Mouse (Mus musculus) midbrain, postnatal 0 days (tissue): ENCODE results near the gene Ano9. TPM values are rescaled to one million over a fixed set of nuclear protein-coding genes. Genes with fewer than 3 reads are reported as not detected.

ENCODE experiments used
- ATAC-seq: fragments of 200-750 bp; cut with Nextera tagmentation; 2 replicates; pipeline ENCODE4 v1.8.0; 2017; ENCODE audit warnings: moderate number of reproducible peaks, mild to moderate bottlenecking, moderate TSS enrichment, moderate library complexity; ENCODE audit not compliant: low FRiP score
- DNase-seq: peaks from one replicate; pipeline ENCODE4 v3.0.0-alpha.2; 2015; ENCODE audit warnings: low spot score
- H3K27ac ChIP-seq: fragments of 300-500 bp; sonication (generic); 2 replicates; pipeline ENCODE4 v1.5.1; 2014; ENCODE audit warnings: low read depth, mild to moderate bottlenecking, low read length, mixed read lengths
- H3K27me3 ChIP-seq: fragments of 300-500 bp; sonication (generic); 2 replicates; pipeline ENCODE4 v1.6.1; 2014; ENCODE audit warnings: low read length, control low read depth, mixed read lengths; ENCODE audit not compliant: insufficient read depth
- H3K36me3 ChIP-seq: fragments of 300-500 bp; sonication (generic); 2 replicates; pipeline ENCODE4 v1.6.1; 2014; ENCODE audit warnings: low read length, control low read depth, mixed read lengths; ENCODE audit not compliant: insufficient read depth
- H3K4me1 ChIP-seq: fragments of 300-500 bp; sonication (generic); 2 replicates; pipeline ENCODE4 v1.6.1; 2014; ENCODE audit warnings: mild to moderate bottlenecking, control low read depth, antibody characterized with exemption, low read length, mixed read lengths; ENCODE audit not compliant: insufficient read depth
- H3K4me2 ChIP-seq: fragments of 300-500 bp; sonication (generic); 2 replicates; pipeline ENCODE4 v1.6.1; 2014; ENCODE audit warnings: low read depth, mild to moderate bottlenecking, low read length, mixed read lengths; ENCODE audit not compliant: poor library complexity, severe bottlenecking
- H3K4me3 ChIP-seq: fragments of 300-500 bp; sonication (generic); 2 replicates; pipeline ENCODE4 v1.5.1; 2014; ENCODE audit warnings: low read depth, mild to moderate bottlenecking, low read length, moderate library complexity
- H3K9ac ChIP-seq: fragments of 300-500 bp; sonication (generic); replicated peaks from 2 replicates; pipeline ENCODE4 v1.6.1; 2014; ENCODE audit warnings: mild to moderate bottlenecking, low read length, moderate library complexity, mixed read lengths; ENCODE audit not compliant: poor library complexity, severe bottlenecking
- H3K9me3 ChIP-seq: fragments of 300-500 bp; sonication (generic); 2 replicates; pipeline ENCODE4 v1.6.1; 2016; ENCODE audit warnings: low read length, control low read depth
- CTCF ChIP-seq: IDR thresholded peaks from 2 replicates; pipeline ENCODE4 v1.5.1; 2016; ENCODE audit warnings: antibody characterized with exemption, mild to moderate bottlenecking
- WGBS: fragments of 180-500 bp; shearing (Covaris S2); extraction: QIAGEN DNeasy Blood & Tissue Kit; methylation state at CpG from one replicate; pipeline ENCODE4 v1.1.7; 2014; 5-methylcytosine and 5-hydroxymethylcytosine counted together
- polyA plus RNA-seq: library from polyadenylated mRNA; unstranded; fragments of >200 nt; fragmentation: Nextera tagmentation; extraction: Ambion mirVana; gene quantifications from 2 replicates; pipeline ENCODE4 v1.2.1, GENCODE M21; 2015
- total RNA-seq: library from RNA; depleted of rRNA; stranded (reverse); fragments of >200 nt; gene quantifications from 2 replicates; pipeline ENCODE4 v1.2.3, GENCODE M21; 2014; rRNA removed

Gene Ano9
- 0.33 and 1.1 TPM in 2 replicates for total RNA-seq
- 0.50 and 0.72 TPM in 2 replicates for polyA plus RNA-seq

GRCm38 (mm10) chr7:141117636-141118035 is at the start of gene Ano9:
Gene Ano9, minus strand, starts transcription at chr7:141117806.
- no peak for DNase-seq
- Histone ChIP-seq H3K9ac (no peak within 1 kb of the TSS), H3K4me2 (no peak within 1 kb of the TSS), H3K27me3 (no peaks in the 10 kb centered on the region), H3K27ac (no peak within 1 kb of the TSS), H3K9me3 (no peaks in the 10 kb centered on the region), H3K36me3 (no peaks in the 10 kb centered on the region), H3K4me1 (no peaks in the 10 kb centered on the region), H3K4me3 (no peak within 1 kb of the TSS)
- WGBS = 12% methylated on average over 9 of the region's 9 CpGs
- no peak for ATAC-seq
- no peak for TF ChIP-seq CTCF

- TF ChIP-seq CTCF = no peak
- no peak for ATAC-seq
Measured at GRCm38 (mm10) chr7:141164850-141165249, 47.2 kb upstream of the Ano9 start.

GRCm38 (mm10) chr7:141164397-141164796 is 46.8 kb upstream of the Ano9 start:
- TF ChIP-seq CTCF = no peak
- H3K4me2 ChIP-seq = no peak overlapping the region
- DNase-seq = no peak
- H3K27me3 ChIP-seq = no peaks in the 10 kb centered on the region
- H3K4me3 ChIP-seq = no peak overlapping the region
- no peaks in the 10 kb centered on the region for H3K9me3 ChIP-seq
- no peaks in the 10 kb centered on the region for H3K4me1 ChIP-seq
- no peak overlapping the region for H3K27ac ChIP-seq
- H3K9ac ChIP-seq = no peak overlapping the region
- H3K36me3 ChIP-seq = peaks cover 18% of the 10 kb centered on the region
- ATAC-seq = no peak
- 93% methylated on average over 7 of the region's 7 CpGs for WGBS

More at GRCm38 (mm10) chr7:141164850-141165249, 47.2 kb upstream of the Ano9 start:
- Histone ChIP-seq H3K9me3 (no peaks in the 10 kb centered on the region), H3K27ac (no peak overlapping the region), H3K36me3 (peaks cover 18% of the 10 kb centered on the region), H3K4me1 (no peaks in the 10 kb centered on the region), H3K4me3 (no peak overlapping the region), H3K9ac (no peak overlapping the region), H3K27me3 (no peaks in the 10 kb centered on the region), H3K4me2 (no peak overlapping the region)
- no peak for DNase-seq
- 88% methylated on average over 6 of the region's 6 CpGs for WGBS

- H3K9ac ChIP-seq = no peak overlapping the region
- H3K27me3 ChIP-seq = no peaks in the 10 kb centered on the region
- no peaks in the 10 kb centered on the region for H3K9me3 ChIP-seq
- H3K4me3 ChIP-seq = no peak overlapping the region
- ATAC-seq (no peak), DNase-seq (no peak)
- peaks cover 40% of the 10 kb centered on the region for H3K36me3 ChIP-seq
- WGBS = 89% methylated on average over 9 of the region's 9 CpGs
- no peak overlapping the region for H3K27ac ChIP-seq
- no peak for TF ChIP-seq CTCF
- no peak overlapping the region for H3K4me2 ChIP-seq
- no peaks in the 10 kb centered on the region for H3K4me1 ChIP-seq
Measured at GRCm38 (mm10) chr7:141155362-141155761, 37.8 kb upstream of the Ano9 start.

- Histone ChIP-seq H3K9me3 (no peaks in the 10 kb centered on the region), H3K27me3 (no peaks in the 10 kb centered on the region), H3K36me3 (peaks cover 28% of the 10 kb centered on the region), H3K4me3 (no peak overlapping the region), H3K4me2 (no peak overlapping the region), H3K4me1 (no peaks in the 10 kb centered on the region), H3K27ac (no peak overlapping the region), H3K9ac (no peak overlapping the region)
- 88% methylated on average over 4 of the region's 4 CpGs for WGBS
- TF ChIP-seq CTCF = no peak
- DNase-seq = no peak
- ATAC-seq = no peak
Measured at GRCm38 (mm10) chr7:141148639-141149038, 31.0 kb upstream of the Ano9 start.

DNA sequence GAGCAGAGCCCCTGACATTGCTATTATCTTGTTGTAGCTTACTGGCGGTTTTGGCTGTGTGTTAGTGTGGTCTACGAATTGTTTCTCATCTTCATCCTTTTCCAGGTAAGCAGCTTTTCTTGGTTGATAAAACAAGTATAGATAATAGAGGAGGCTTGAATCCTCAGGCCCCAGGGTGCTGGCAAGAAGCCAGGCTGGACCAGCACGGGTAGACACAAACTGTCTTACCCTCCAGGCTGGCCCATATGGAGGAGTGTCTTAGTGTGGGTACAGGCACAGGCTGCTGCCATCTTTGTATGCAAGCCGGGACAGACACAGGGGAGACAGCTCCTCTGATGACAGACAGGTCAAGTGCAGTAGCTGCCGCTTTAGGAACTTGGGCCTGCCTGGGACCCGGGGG is 29.4 kb upstream of the Ano9 start:
- Histone ChIP-seq H3K9ac (no peak overlapping the region), H3K27ac (no peak overlapping the region), H3K9me3 (no peaks in the 10 kb centered on the region), H3K4me1 (no peaks in the 10 kb centered on the region), H3K4me2 (no peak overlapping the region), H3K36me3 (peaks cover 29% of the 10 kb centered on the region; the same call in 1 of the 2 replicates), H3K4me3 (no peak overlapping the region), H3K27me3 (no peaks in the 10 kb centered on the region)
- DNase-seq = no peak
- ATAC-seq = no peak
- TF ChIP-seq CTCF = no peak
- WGBS = 76% methylated on average over 6 of the region's 6 CpGs
